Mouse (Mus musculus): Measurements from ENCODE around the gene Glul. TPM values are rescaled to one million over a fixed set of nuclear protein-coding genes. Genes with fewer than 3 reads are reported as not detected.

Glul gene
- polyA plus RNA-seq, 1 experiment from 2014 or later, result 143 TPM

- Histone ChIP-seq H3K36me3 (ENCODE audit: control insufficient read depth, insufficient read depth, low read length) (no peaks in the 10 kb centered on the region), H3K27me3 (ENCODE audit: control insufficient read depth, insufficient read depth, low read length) (no peaks in the 10 kb centered on the region), H3K4me3 (ENCODE audit: low read depth, low read length) (no peak overlapping the region), H3K9ac (ENCODE audit: low read depth, low read length) (no peak overlapping the region), H3K4me1 (replicated peaks; ENCODE audit: control insufficient read depth, insufficient read depth, low read length) (no peaks in the 10 kb centered on the region), H3K9me3 (ENCODE audit: control insufficient read depth, low read length) (no peaks in the 10 kb centered on the region), H3K4me2 (replicated peaks; ENCODE audit: low read depth, low read length) (no peak overlapping the region), H3K27ac (ENCODE audit: low read depth, low read length) (no peak overlapping the region)
- 85% methylated on average over 2 of the region's 2 CpGs for WGBS
- ATAC-seq (ENCODE audit: low FRiP score), result no peak
- no peak for DNase-seq (ENCODE audit: low spot score)
Measured at GRCm38 (mm10) chr1:153940986-153941385, 41.2 kb downstream of the Glul start.

GRCm38 (mm10) chr1:153945181-153945580 is 45.4 kb downstream of the Glul start:
- H3K4me1 ChIP-seq (replicated peaks; ENCODE audit: control insufficient read depth, insufficient read depth, low read length), result no peaks in the 10 kb centered on the region
- ATAC-seq (ENCODE audit: low FRiP score) (no peak), DNase-seq (ENCODE audit: low spot score) (no peak)
- no peak overlapping the region for H3K4me2 ChIP-seq (replicated peaks; ENCODE audit: low read depth, low read length)
- no peak overlapping the region for H3K27ac ChIP-seq (ENCODE audit: low read depth, low read length)
- no peaks in the 10 kb centered on the region for H3K36me3 ChIP-seq (ENCODE audit: control insufficient read depth, insufficient read depth, low read length)
- no peaks in the 10 kb centered on the region for H3K27me3 ChIP-seq (ENCODE audit: control insufficient read depth, insufficient read depth, low read length)
- 83% methylated on average over 5 of the region's 5 CpGs for WGBS
- no peaks in the 10 kb centered on the region for H3K9me3 ChIP-seq (ENCODE audit: control insufficient read depth, low read length)
- no peak overlapping the region for H3K9ac ChIP-seq (ENCODE audit: low read depth, low read length)
- no peak overlapping the region for H3K4me3 ChIP-seq (ENCODE audit: low read depth, low read length)

- Histone ChIP-seq H3K27ac (ENCODE audit: low read depth, low read length) (no peak overlapping the region), H3K27me3 (ENCODE audit: control insufficient read depth, insufficient read depth, low read length) (no peaks in the 10 kb centered on the region), H3K4me1 (replicated peaks; ENCODE audit: control insufficient read depth, insufficient read depth, low read length) (no peaks in the 10 kb centered on the region), H3K9ac (ENCODE audit: low read depth, low read length) (no peak overlapping the region), H3K9me3 (ENCODE audit: control insufficient read depth, low read length) (no peaks in the 10 kb centered on the region), H3K4me2 (replicated peaks; ENCODE audit: low read depth, low read length) (no peak overlapping the region), H3K36me3 (ENCODE audit: control insufficient read depth, insufficient read depth, low read length) (no peaks in the 10 kb centered on the region), H3K4me3 (ENCODE audit: low read depth, low read length) (no peak overlapping the region)
- DNase-seq (ENCODE audit: low spot score) (peak; percentile 16), ATAC-seq (ENCODE audit: low FRiP score) (no peak)
- 17% methylated on average over 7 of the region's 7 CpGs for WGBS
Measured at GRCm38 (mm10) chr1:153946971-153947370, 47.2 kb downstream of the Glul start.

- no peaks in the 10 kb centered on the region for H3K27me3 ChIP-seq (ENCODE audit: control insufficient read depth, insufficient read depth, low read length)
- no peak overlapping the region for H3K4me2 ChIP-seq (replicated peaks; ENCODE audit: low read depth, low read length)
- ATAC-seq (ENCODE audit: low FRiP score), result no peak
- no peak overlapping the region for H3K27ac ChIP-seq (ENCODE audit: low read depth, low read length)
- no peaks in the 10 kb centered on the region for H3K9me3 ChIP-seq (ENCODE audit: control insufficient read depth, low read length)
- H3K4me3 ChIP-seq (ENCODE audit: low read depth, low read length), result no peak overlapping the region
- WGBS, result 91% methylated on average over 6 of the region's 6 CpGs
- DNase-seq (ENCODE audit: low spot score), result no peak
- no peaks in the 10 kb centered on the region for H3K36me3 ChIP-seq (ENCODE audit: control insufficient read depth, insufficient read depth, low read length)
- no peaks in the 10 kb centered on the region for H3K4me1 ChIP-seq (replicated peaks; ENCODE audit: control insufficient read depth, insufficient read depth, low read length)
- no peak overlapping the region for H3K9ac ChIP-seq (ENCODE audit: low read depth, low read length)
Measured at GRCm38 (mm10) chr1:153947837-153948236, 48.1 kb downstream of the Glul start.

- 86% methylated on average over 9 of the region's 9 CpGs for WGBS
Measured at GRCm38 (mm10) chr1:153953232-153953631, 53.5 kb downstream of the Glul start.

GRCm38 (mm10) chr1:153953797-153954196 is 54.1 kb downstream of the Glul start:
- Histone ChIP-seq H3K27ac (ENCODE audit: low read depth, low read length) (no peak overlapping the region), H3K9ac (ENCODE audit: low read depth, low read length) (no peak overlapping the region), H3K9me3 (ENCODE audit: control insufficient read depth, low read length) (no peaks in the 10 kb centered on the region), H3K4me1 (replicated peaks; ENCODE audit: control insufficient read depth, insufficient read depth, low read length) (no peaks in the 10 kb centered on the region), H3K4me2 (replicated peaks; ENCODE audit: low read depth, low read length) (no peak overlapping the region), H3K36me3 (ENCODE audit: control insufficient read depth, insufficient read depth, low read length) (no peaks in the 10 kb centered on the region), H3K27me3 (ENCODE audit: control insufficient read depth, insufficient read depth, low read length) (no peaks in the 10 kb centered on the region), H3K4me3 (ENCODE audit: low read depth, low read length) (no peak overlapping the region)
- no peak for DNase-seq (ENCODE audit: low spot score)
- ATAC-seq (ENCODE audit: low FRiP score), result no peak
- WGBS, result 83% methylated on average over 6 of the region's 6 CpGs

More at GRCm38 (mm10) chr1:153953232-153953631, 53.5 kb downstream of the Glul start:
- Histone ChIP-seq H3K9ac (ENCODE audit: low read depth, low read length) (no peak overlapping the region), H3K9me3 (ENCODE audit: control insufficient read depth, low read length) (no peaks in the 10 kb centered on the region), H3K27me3 (ENCODE audit: control insufficient read depth, insufficient read depth, low read length) (no peaks in the 10 kb centered on the region), H3K4me2 (replicated peaks; ENCODE audit: low read depth, low read length) (no peak overlapping the region), H3K36me3 (ENCODE audit: control insufficient read depth, insufficient read depth, low read length) (no peaks in the 10 kb centered on the region), H3K27ac (ENCODE audit: low read depth, low read length) (no peak overlapping the region), H3K4me3 (ENCODE audit: low read depth, low read length) (no peak overlapping the region), H3K4me1 (replicated peaks; ENCODE audit: control insufficient read depth, insufficient read depth, low read length) (no peaks in the 10 kb centered on the region)
- ATAC-seq (ENCODE audit: low FRiP score), result no peak
- DNase-seq (ENCODE audit: low spot score), result no peak

GRCm38 (mm10) chr1:153957850-153958249 is 58.1 kb downstream of the Glul start:
- Histone ChIP-seq H3K36me3 (ENCODE audit: control insufficient read depth, insufficient read depth, low read length) (no peaks in the 10 kb centered on the region), H3K4me2 (replicated peaks; ENCODE audit: low read depth, low read length) (no peak overlapping the region), H3K4me3 (ENCODE audit: low read depth, low read length) (no peak overlapping the region), H3K4me1 (replicated peaks; ENCODE audit: control insufficient read depth, insufficient read depth, low read length) (no peaks in the 10 kb centered on the region), H3K27ac (ENCODE audit: low read depth, low read length) (no peak overlapping the region), H3K27me3 (ENCODE audit: control insufficient read depth, insufficient read depth, low read length) (no peaks in the 10 kb centered on the region), H3K9me3 (ENCODE audit: control insufficient read depth, low read length) (no peaks in the 10 kb centered on the region), H3K9ac (ENCODE audit: low read depth, low read length) (no peak overlapping the region)
- WGBS, result 46% methylated on average over 1 of the region's 1 CpGs
- no peak for DNase-seq (ENCODE audit: low spot score)
- ATAC-seq (ENCODE audit: low FRiP score), result no peak

Other genes with a start within 250 kb of the Glul start
- 5.8 and 7.9 TPM in 2 replicates for gene Rgs8, start 246.9 kb upstream of the Glul start, polyA plus RNA-seq (2014; fragmentation: Nextera tagmentation; extraction: Ambion mirVana)
- 7.8 and 11.0 TPM in 2 replicates for gene Rgs16, start 159.6 kb upstream of the Glul start, polyA plus RNA-seq (2014; fragmentation: Nextera tagmentation; extraction: Ambion mirVana)
- 31.4 and 40.3 TPM in 2 replicates for gene Rnasel, start 150.5 kb upstream of the Glul start, polyA plus RNA-seq (2014; fragmentation: Nextera tagmentation; extraction: Ambion mirVana)
- gene Rgsl1, start 55.8 kb upstream of the Glul start, polyA plus RNA-seq (2014; fragmentation: Nextera tagmentation; extraction: Ambion mirVana), result 0.08 TPM in 1 of 2 replicates, not detected in the other
- gene Teddm1b, start 25.6 kb upstream of the Glul start, polyA plus RNA-seq (2014; fragmentation: Nextera tagmentation; extraction: Ambion mirVana), result 0.31 and 0.33 TPM in 2 replicates
- 0.15 TPM in 1 of 2 replicates, not detected in the other for gene Teddm1a, start 8.2 kb upstream of the Glul start, polyA plus RNA-seq (2014; fragmentation: Nextera tagmentation; extraction: Ambion mirVana)
- gene Teddm2, start 284 bp downstream of the Glul start, polyA plus RNA-seq (2014; fragmentation: Nextera tagmentation; extraction: Ambion mirVana), result 0.49 and 0.51 TPM in 2 replicates